Mouse (Mus musculus): ENCODE measurements around the gene Myo18a. TPM values are rescaled to one million over a fixed set of nuclear protein-coding genes. Genes with fewer than 3 reads are reported as not detected.
A peak's percentile ranks its signal among the peaks of the same experiment; 100 is the strongest.

Myo18a gene
- polyA plus RNA-seq, 1 experiment from 2014 or later, result 28.4 TPM

GRCm38 (mm10) chr11:77875847-77876759, 113.1 kb downstream of the Myo18a start:
- H3K9ac ChIP-seq, result no peak overlapping the region
- H3K4me1 ChIP-seq, result peaks cover 36% of the 10 kb centered on the region
- no peaks in the 10 kb centered on the region for H3K9me3 ChIP-seq
- H3K4me3 ChIP-seq, result no peak overlapping the region
- H3K27ac ChIP-seq, result peak overlapping the region; percentile 39
- H3K27me3 ChIP-seq, result peaks cover 22% of the 10 kb centered on the region; the same call in 1 of the 2 replicates
- WGBS, result 55% methylated on average over 26 of the region's 26 CpGs
- 0 out of 2 replicates have a peak overlapping the region, but pooled peaks have one; percentile 7 for H3K4me2 ChIP-seq
- no peaks in the 10 kb centered on the region for H3K36me3 ChIP-seq
- ATAC-seq (ENCODE audit: insufficient number of reproducible peaks, insufficient read depth, low FRiP score, low TSS enrichment, low read depth), result no peak

- Histone ChIP-seq H3K4me2 (no peak overlapping the region), H3K36me3 (no peaks in the 10 kb centered on the region), H3K4me3 (no peak overlapping the region), H3K9me3 (no peaks in the 10 kb centered on the region), H3K9ac (no peak overlapping the region), H3K27me3 (peaks cover 28% of the 10 kb centered on the region; the same call in 1 of the 2 replicates), H3K4me1 (peaks cover 32% of the 10 kb centered on the region), H3K27ac (peak overlapping the region; percentile 39; the same call in 1 of the 2 replicates)
- no peak for ATAC-seq (ENCODE audit: insufficient number of reproducible peaks, insufficient read depth, low FRiP score, low TSS enrichment, low read depth)
- WGBS, result 57% methylated on average over 11 of the region's 11 CpGs
Measured at GRCm38 (mm10) chr11:77876760-77877148, 113.7 kb downstream of the Myo18a start.

- Histone ChIP-seq H3K4me1 (peaks cover 35% of the 10 kb centered on the region), H3K4me2 (peak overlapping the region; percentile 28), H3K4me3 (no peak overlapping the region), H3K27me3 (peaks cover 44% of the 10 kb centered on the region), H3K27ac (peak overlapping the region; percentile 16; the same call in 1 of the 2 replicates), H3K9me3 (no peaks in the 10 kb centered on the region), H3K9ac (no peak overlapping the region), H3K36me3 (no peaks in the 10 kb centered on the region)
- no peak for ATAC-seq (ENCODE audit: insufficient number of reproducible peaks, insufficient read depth, low FRiP score, low TSS enrichment, low read depth)
- 28% methylated on average over 10 of the region's 10 CpGs for WGBS
Measured at GRCm38 (mm10) chr11:77884524-77885245, 121.6 kb downstream of the Myo18a start.

- 18% methylated on average over 8 of the region's 8 CpGs for WGBS
- H3K4me3 ChIP-seq, result no peak overlapping the region
- no peaks in the 10 kb centered on the region for H3K36me3 ChIP-seq
- H3K9me3 ChIP-seq, result no peaks in the 10 kb centered on the region
- peaks cover 42% of the 10 kb centered on the region for H3K27me3 ChIP-seq
- peak; percentile 73 for ATAC-seq (ENCODE audit: insufficient number of reproducible peaks, insufficient read depth, low FRiP score, low TSS enrichment, low read depth)
- H3K27ac ChIP-seq, result 0 out of 2 replicates have a peak overlapping the region, but pooled peaks have one; percentile 16
- peak overlapping the region; percentile 28 for H3K4me2 ChIP-seq
- peaks cover 35% of the 10 kb centered on the region for H3K4me1 ChIP-seq
- H3K9ac ChIP-seq, result no peak overlapping the region
Measured at GRCm38 (mm10) chr11:77885246-77885575, 122.2 kb downstream of the Myo18a start.

GRCm38 (mm10) chr11:77887373-77887960, 124.4 kb downstream of the Myo18a start:
- ATAC-seq (ENCODE audit: insufficient number of reproducible peaks, insufficient read depth, low FRiP score, low TSS enrichment, low read depth), result no peak
- peaks cover 35% of the 10 kb centered on the region for H3K4me1 ChIP-seq
- no peaks in the 10 kb centered on the region for H3K36me3 ChIP-seq
- 10% methylated on average over 17 of the region's 17 CpGs for WGBS
- no peaks in the 10 kb centered on the region for H3K9me3 ChIP-seq
- no peak overlapping the region for H3K27ac ChIP-seq
- no peak overlapping the region for H3K4me3 ChIP-seq
- H3K9ac ChIP-seq, result peak overlapping the region; percentile 44; the same call in 1 of the 2 replicates
- H3K27me3 ChIP-seq, result peaks cover 46% of the 10 kb centered on the region
- H3K4me2 ChIP-seq, result peak overlapping the region; percentile 39

GRCm38 (mm10) chr11:77888846-77889245, 125.8 kb downstream of the Myo18a start:
- H3K9me3 ChIP-seq, result no peaks in the 10 kb centered on the region
- H3K36me3 ChIP-seq, result no peaks in the 10 kb centered on the region
- no peak overlapping the region for H3K4me3 ChIP-seq
- H3K27ac ChIP-seq, result no peak overlapping the region
- WGBS, result 87% methylated on average over 5 of the region's 5 CpGs
- no peak overlapping the region for H3K4me2 ChIP-seq
- ATAC-seq (ENCODE audit: insufficient number of reproducible peaks, insufficient read depth, low FRiP score, low TSS enrichment, low read depth), result no peak
- peaks cover 39% of the 10 kb centered on the region for H3K27me3 ChIP-seq
- H3K4me1 ChIP-seq, result peaks cover 48% of the 10 kb centered on the region
- no peak overlapping the region for H3K9ac ChIP-seq

- H3K4me3 ChIP-seq, result no peak overlapping the region
- H3K9ac ChIP-seq, result no peak overlapping the region
- no peak overlapping the region for H3K27ac ChIP-seq
- H3K9me3 ChIP-seq, result no peaks in the 10 kb centered on the region
- no peaks in the 10 kb centered on the region for H3K36me3 ChIP-seq
- H3K4me2 ChIP-seq, result no peak overlapping the region
- WGBS, result 21% methylated on average over 1 of the region's 2 CpGs
- peaks cover 54% of the 10 kb centered on the region for H3K4me1 ChIP-seq
- peaks cover 39% of the 10 kb centered on the region for H3K27me3 ChIP-seq
- ATAC-seq (ENCODE audit: insufficient number of reproducible peaks, insufficient read depth, low FRiP score, low TSS enrichment, low read depth), result no peak
Measured at GRCm38 (mm10) chr11:77889484-77889883, 126.4 kb downstream of the Myo18a start.

- Histone ChIP-seq H3K4me2 (no peak overlapping the region), H3K36me3 (no peaks in the 10 kb centered on the region), H3K9me3 (no peaks in the 10 kb centered on the region), H3K27ac (no peak overlapping the region), H3K27me3 (peaks cover 39% of the 10 kb centered on the region), H3K9ac (no peak overlapping the region), H3K4me3 (no peak overlapping the region), H3K4me1 (peaks cover 42% of the 10 kb centered on the region)
- ATAC-seq (ENCODE audit: insufficient number of reproducible peaks, insufficient read depth, low FRiP score, low TSS enrichment, low read depth), result no peak
- WGBS, result 65% methylated on average over 2 of the region's 2 CpGs
Measured at GRCm38 (mm10) chr11:77890648-77891258, 127.7 kb downstream of the Myo18a start.

- Histone ChIP-seq H3K4me3 (no peak overlapping the region), H3K27ac (no peak overlapping the region), H3K9me3 (no peaks in the 10 kb centered on the region), H3K36me3 (no peaks in the 10 kb centered on the region), H3K4me1 (peaks cover 41% of the 10 kb centered on the region), H3K27me3 (peaks cover 46% of the 10 kb centered on the region), H3K4me2 (no peak overlapping the region), H3K9ac (no peak overlapping the region)
- ATAC-seq (ENCODE audit: insufficient number of reproducible peaks, insufficient read depth, low FRiP score, low TSS enrichment, low read depth), result no peak
- WGBS, result 9% methylated on average over 5 of the region's 5 CpGs
Measured at GRCm38 (mm10) chr11:77892883-77893282, 129.8 kb downstream of the Myo18a start.

GRCm38 (mm10) chr11:77893283-77893682, 130.2 kb downstream of the Myo18a start:
- H3K9me3 ChIP-seq, result no peaks in the 10 kb centered on the region
- H3K27ac ChIP-seq, result peak overlapping the region; percentile 62; the same call in 1 of the 2 replicates
- ATAC-seq (ENCODE audit: insufficient number of reproducible peaks, insufficient read depth, low FRiP score, low TSS enrichment, low read depth), result no peak
- no peak overlapping the region for H3K4me3 ChIP-seq
- WGBS, result 30% methylated on average over 6 of the region's 6 CpGs
- peak overlapping the region; percentile 44; the same call in 1 of the 2 replicates for H3K9ac ChIP-seq
- peaks cover 38% of the 10 kb centered on the region for H3K4me1 ChIP-seq
- H3K36me3 ChIP-seq, result no peaks in the 10 kb centered on the region
- peaks cover 50% of the 10 kb centered on the region for H3K27me3 ChIP-seq
- peak overlapping the region; percentile 38 for H3K4me2 ChIP-seq
